Mouse (Mus musculus): ENCODE data around the gene Ak6. TPM values are rescaled to one million over a fixed set of nuclear protein-coding genes. Genes with fewer than 3 reads are reported as not detected.

The Ak6 gene
- polyA plus RNA-seq, 1 experiment from 2014 or later = 215 TPM

DNA sequence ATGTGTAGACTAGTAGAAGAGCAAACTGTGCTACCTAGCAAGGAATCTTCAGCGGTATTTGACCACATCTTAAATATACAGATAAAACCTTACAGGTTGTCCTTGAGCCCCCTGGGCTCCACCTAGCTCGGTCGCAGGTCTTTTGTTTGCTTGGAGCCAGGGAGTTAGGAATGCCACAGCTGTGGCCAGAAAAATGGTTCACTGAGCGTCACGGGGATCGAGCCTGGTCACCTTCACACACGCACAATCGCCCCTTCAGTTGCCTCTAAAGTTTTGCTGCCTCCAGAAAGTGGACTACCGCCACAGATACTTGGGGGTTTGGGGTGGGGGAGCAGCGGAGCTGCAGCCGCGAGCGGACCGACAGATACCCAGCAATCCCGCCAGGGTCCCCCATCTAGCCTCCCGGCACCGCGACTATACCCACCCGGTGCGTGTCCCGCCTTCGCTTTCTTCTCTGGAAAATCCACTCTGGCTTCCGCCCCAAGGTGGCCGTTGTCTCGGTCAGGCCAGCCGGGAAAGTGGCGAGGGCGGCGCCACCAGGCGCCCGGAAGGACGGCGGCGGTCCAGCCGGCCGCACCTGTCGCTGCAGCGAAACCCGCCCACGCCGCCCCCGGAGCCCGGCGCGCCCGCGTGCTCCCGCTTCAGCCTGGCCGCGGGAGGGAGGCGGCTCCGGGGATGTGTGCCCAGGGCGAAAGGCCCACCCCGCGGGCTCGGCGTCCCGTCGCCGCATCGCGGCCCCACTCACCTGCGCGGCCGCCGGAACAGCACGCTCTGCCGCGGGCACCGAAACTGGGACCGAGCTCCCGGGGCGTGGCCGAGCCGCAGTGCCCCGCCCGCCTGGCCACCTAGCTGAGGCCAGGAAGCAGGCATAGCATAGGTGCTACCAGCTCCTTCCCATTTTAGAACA, 34.3 kb upstream of the Ak6 start, which contains the start of gene Marveld2:
TSS of gene Marveld2 (minus strand) at position 791 of the 907 bp plus-strand sequence.
- peak; percentile 55; the same call in 1 of the 2 replicates for ATAC-seq (replicated peaks; ENCODE audit: insufficient number of reproducible peaks, insufficient read depth, low FRiP score, low read depth)
- WGBS = 3% methylated on average over 75 of the region's 77 CpGs
- Histone ChIP-seq H3K27ac (no peak within 1 kb of the TSS), H3K27me3 (no peaks in the 10 kb centered on the region), H3K9me3 (replicated peaks) (no peaks in the 10 kb centered on the region), H3K4me3 (peak within 1 kb of the TSS; percentile 67), H3K4me2 (peak within 1 kb of the TSS; percentile 96), H3K9ac (peak within 1 kb of the TSS; percentile 70), H3K4me1 (replicated peaks) (peaks cover 3% of the 10 kb centered on the region), H3K36me3 (peaks cover 30% of the 10 kb centered on the region)

DNA sequence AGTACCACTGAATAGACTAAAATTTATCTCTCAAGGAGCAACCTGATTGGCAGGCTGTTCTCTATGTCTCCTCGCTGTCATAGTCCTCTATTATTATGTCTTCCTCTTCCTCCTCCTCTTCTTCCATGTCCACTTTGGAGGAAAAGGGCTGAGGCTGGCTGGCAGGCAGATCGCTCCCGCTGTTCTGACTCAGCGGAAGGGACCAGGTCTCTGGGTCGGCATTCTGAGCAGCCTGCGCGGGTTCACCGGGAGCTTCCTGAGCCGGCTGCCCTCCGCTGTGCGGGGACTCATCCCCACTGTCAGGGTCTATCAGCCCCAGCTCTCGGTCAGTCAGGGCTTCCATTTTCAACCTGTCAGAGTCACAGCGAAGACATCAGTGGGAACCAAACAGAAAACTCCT, 33.2 kb upstream of the Ak6 start:
- no peak overlapping the region for H3K4me2 ChIP-seq
- no peak overlapping the region for H3K4me3 ChIP-seq
- H3K27me3 ChIP-seq = no peaks in the 10 kb centered on the region
- no peak overlapping the region for H3K9ac ChIP-seq
- ATAC-seq (replicated peaks; ENCODE audit: insufficient number of reproducible peaks, insufficient read depth, low FRiP score, low read depth) = no peak
- no peaks in the 10 kb centered on the region for H3K9me3 ChIP-seq (replicated peaks)
- no peak overlapping the region for H3K27ac ChIP-seq
- peaks cover 3% of the 10 kb centered on the region for H3K4me1 ChIP-seq (replicated peaks)
- WGBS = 82% methylated on average over 13 of the region's 13 CpGs
- H3K36me3 ChIP-seq = peaks cover 35% of the 10 kb centered on the region

DNA sequence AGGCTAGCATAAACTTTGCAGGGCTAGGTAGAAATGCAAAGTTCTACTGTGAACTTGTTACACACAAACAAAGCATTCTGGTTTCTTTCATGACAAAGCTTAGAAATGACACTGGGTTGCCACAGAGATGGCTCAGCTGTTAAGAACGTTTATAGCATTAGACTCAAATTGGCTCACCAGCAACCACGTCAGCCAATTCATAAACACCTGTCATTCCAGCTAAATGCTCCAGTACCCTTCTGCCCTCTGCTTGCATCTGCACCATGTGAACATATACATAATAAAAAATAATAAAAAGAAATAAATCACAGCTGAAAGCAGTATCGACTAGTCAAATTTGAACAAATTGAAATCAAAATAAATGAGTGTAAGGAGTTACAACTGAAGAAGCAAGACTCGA, 28.5 kb upstream of the Ak6 start:
- H3K4me2 ChIP-seq = no peak overlapping the region
- H3K9me3 ChIP-seq (replicated peaks) = no peaks in the 10 kb centered on the region
- peaks cover 60% of the 10 kb centered on the region for H3K36me3 ChIP-seq
- H3K9ac ChIP-seq = no peak overlapping the region
- ATAC-seq (replicated peaks; ENCODE audit: insufficient number of reproducible peaks, insufficient read depth, low FRiP score, low read depth) = no peak
- no peak overlapping the region for H3K4me3 ChIP-seq
- no peaks in the 10 kb centered on the region for H3K27me3 ChIP-seq
- no peaks in the 10 kb centered on the region for H3K4me1 ChIP-seq (replicated peaks)
- WGBS = 84% methylated on average over 4 of the region's 4 CpGs
- no peak overlapping the region for H3K27ac ChIP-seq

DNA sequence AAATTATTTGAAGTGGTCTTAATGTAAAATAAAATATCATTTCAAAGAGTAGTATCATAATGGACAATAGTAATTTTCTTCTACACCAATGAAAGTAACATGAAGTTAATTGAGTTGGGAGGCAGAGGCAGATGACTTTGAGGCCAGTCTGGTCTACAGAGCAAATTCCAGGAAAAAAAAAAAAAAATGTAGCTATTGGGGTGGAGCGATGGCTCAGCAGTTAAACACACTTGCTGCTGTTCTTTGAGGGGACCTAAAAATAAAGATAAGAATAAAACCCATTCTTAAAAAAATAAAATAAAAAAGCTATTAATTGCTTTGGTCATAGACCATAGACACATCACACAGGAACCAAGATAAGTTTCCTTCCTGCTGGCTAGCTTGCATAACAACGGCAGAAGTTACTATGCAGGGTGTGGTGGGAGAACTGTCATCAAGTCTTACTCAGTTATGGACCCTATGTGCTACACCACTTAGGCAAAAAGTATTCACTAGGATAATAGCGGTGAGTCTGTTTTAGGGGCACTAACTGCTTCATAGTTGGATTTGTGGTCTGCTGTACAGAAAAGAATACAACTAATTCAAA, 16.6 kb upstream of the Ak6 start:
- no peak overlapping the region for H3K4me3 ChIP-seq
- H3K4me1 ChIP-seq (replicated peaks) = no peaks in the 10 kb centered on the region
- H3K27ac ChIP-seq = no peak overlapping the region
- H3K4me2 ChIP-seq = no peak overlapping the region
- no peak for ATAC-seq (replicated peaks; ENCODE audit: insufficient number of reproducible peaks, insufficient read depth, low FRiP score, low read depth)
- H3K36me3 ChIP-seq = peaks cover 59% of the 10 kb centered on the region
- WGBS = 70% methylated on average over 3 of the region's 3 CpGs
- no peaks in the 10 kb centered on the region for H3K9me3 ChIP-seq (replicated peaks)
- H3K27me3 ChIP-seq = no peaks in the 10 kb centered on the region
- no peak overlapping the region for H3K9ac ChIP-seq

DNA sequence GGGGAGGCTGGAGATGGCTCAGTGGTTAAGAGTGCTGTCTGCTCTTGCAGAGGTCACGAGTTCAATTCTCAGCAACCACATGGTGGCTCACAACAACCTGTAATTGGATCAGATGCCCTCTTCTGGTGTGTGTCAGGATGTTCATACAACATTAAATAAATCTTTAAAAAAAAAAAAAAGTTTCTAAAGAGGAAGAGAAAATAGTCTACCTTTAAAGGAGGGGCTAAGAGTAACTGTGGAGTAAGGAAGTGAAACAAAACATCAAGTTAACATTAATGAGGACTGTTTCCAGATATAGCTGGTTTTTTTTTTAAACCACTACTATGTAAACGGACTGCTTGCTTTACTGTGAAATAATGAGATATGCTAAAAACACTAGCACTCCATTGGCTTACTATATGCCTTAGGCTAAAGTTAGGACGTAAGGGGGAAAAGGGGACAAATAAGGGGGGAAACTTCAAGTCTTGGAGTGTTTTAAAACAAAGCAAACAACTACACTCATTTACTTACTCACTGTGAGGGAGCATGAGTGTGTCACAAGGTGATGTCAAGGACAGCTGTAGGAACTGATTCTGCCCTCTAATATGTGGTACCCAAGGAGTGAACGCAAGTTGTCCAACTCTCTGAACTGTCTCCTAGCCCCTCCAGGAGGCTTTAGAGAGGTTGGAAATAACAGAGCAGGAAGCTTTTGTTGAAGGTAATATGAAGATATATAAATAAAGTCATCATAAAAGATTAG, 8.1 kb upstream of the Ak6 start:
- H3K36me3 ChIP-seq = peaks cover 75% of the 10 kb centered on the region
- 91% methylated on average over 4 of the region's 4 CpGs for WGBS
- ATAC-seq (replicated peaks; ENCODE audit: insufficient number of reproducible peaks, insufficient read depth, low FRiP score, low read depth) = no peak

DNA sequence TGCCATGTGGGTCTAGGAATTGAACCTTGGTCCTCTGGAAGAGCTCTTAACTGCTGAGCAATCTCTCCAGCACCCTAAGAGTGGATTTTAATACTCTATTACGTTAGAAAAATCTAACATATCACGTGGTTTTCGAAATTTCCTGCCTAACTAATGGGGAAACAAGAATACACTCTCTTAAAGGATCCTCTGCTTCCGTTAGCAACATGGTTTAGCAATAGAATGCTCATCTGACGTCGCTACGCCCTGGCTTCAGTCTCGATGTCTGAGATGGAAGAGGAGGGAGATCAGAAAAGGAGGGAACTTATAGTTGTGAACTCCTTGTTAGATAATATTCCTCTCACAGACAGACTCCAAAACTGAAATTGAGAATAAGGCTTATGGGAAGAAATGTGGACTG, 2.6 kb upstream of the Ak6 start:
- Histone ChIP-seq H3K9ac (no peak overlapping the region), H3K27ac (no peak overlapping the region), H3K4me1 (replicated peaks) (peaks cover 12% of the 10 kb centered on the region), H3K4me2 (no peak overlapping the region), H3K27me3 (no peaks in the 10 kb centered on the region), H3K9me3 (replicated peaks) (no peaks in the 10 kb centered on the region), H3K4me3 (no peak overlapping the region), H3K36me3 (peaks cover 33% of the 10 kb centered on the region)
- no peak for ATAC-seq (replicated peaks; ENCODE audit: insufficient number of reproducible peaks, insufficient read depth, low FRiP score, low read depth)
- WGBS = 94% methylated on average over 8 of the region's 8 CpGs

More for the DNA sequence above, 8.1 kb upstream of the Ak6 start:
- H3K27me3 ChIP-seq = no peaks in the 10 kb centered on the region
- no peaks in the 10 kb centered on the region for H3K9me3 ChIP-seq (replicated peaks)
- H3K9ac ChIP-seq = no peak overlapping the region
- no peak overlapping the region for H3K4me3 ChIP-seq
- H3K27ac ChIP-seq = no peak overlapping the region
- H3K4me1 ChIP-seq (replicated peaks) = no peaks in the 10 kb centered on the region; the same call in 1 of the 2 replicates
- no peak overlapping the region for H3K4me2 ChIP-seq

DNA sequence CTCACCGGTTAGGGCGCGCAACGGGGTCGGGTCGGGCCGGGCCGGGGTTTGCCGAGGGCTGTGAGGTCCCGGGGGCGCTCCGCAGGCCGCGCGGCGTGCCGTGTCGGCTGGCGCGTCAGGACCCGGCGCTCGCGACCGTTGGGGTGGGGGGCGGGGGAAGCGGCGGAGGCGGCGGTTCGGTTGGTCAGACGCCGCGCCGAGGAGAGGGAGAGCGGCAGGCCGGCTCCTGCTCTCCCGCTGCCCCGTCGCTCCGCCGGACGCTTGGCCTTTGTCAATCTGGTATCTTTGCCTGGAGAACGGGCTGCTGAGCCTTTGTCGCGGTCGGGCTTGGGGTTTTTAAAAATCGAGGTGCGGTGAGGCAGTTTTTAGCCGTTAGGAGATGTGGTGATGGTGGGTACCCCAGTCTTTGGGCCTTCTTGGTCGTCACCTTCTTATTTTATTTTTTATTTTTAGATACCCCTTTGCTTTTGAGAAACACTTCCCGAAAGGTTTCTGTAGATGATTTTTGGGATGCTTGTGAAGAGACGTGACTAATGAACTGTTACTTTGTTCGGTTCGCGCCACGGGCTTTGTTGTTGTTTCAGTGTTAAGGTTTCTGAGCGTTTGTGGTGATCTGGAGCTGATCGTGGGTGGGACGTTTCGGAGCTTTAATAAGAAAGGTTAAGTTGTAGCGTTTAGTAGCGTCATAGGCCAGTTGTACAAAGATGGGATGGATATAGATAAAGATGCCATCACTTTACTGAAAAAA, 834 bp downstream of the Ak6 start, which contains the start of gene Taf9:
TSS of gene Taf9 (plus strand) at position 141 of the 748 bp plus-strand sequence.
- peak within 1 kb of the TSS; percentile 98 for H3K4me3 ChIP-seq
- H3K27ac ChIP-seq = peak within 1 kb of the TSS; percentile 95
- peaks cover 15% of the 10 kb centered on the region; the same call in 1 of the 2 replicates for H3K36me3 ChIP-seq
- no peaks in the 10 kb centered on the region for H3K9me3 ChIP-seq (replicated peaks)
- H3K4me1 ChIP-seq (replicated peaks) = peaks cover 12% of the 10 kb centered on the region
- H3K27me3 ChIP-seq = no peaks in the 10 kb centered on the region
- H3K4me2 ChIP-seq = peak within 1 kb of the TSS; percentile 78
- no peak; the same call in 1 of the 2 replicates for ATAC-seq (replicated peaks; ENCODE audit: insufficient number of reproducible peaks, insufficient read depth, low FRiP score, low read depth)
- H3K9ac ChIP-seq = peak within 1 kb of the TSS; percentile 86
- under 1% methylated on average over 63 of the region's 63 CpGs for WGBS

DNA sequence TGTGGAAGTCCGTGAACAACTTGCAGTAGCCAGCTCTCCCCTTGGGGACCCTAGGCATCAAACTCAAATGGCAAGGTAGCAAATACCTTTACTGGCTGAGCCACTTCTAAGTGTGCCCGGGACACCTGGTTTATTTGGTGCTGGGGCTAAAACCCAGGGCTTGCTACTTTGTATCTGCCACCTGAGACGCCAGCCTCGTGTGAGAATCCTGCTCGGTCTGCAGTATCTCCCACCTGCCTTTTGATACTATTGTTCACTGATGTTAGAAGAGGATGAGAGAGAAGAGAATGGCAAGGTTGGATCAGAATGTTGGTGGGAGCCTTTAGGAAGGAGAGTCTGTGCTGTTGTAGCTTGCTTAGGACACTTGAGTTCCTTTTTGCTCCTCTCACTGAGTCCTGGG, 7.3 kb downstream of the Ak6 start:
- H3K4me2 ChIP-seq = no peak overlapping the region
- peaks cover 5% of the 10 kb centered on the region; the same call in 1 of the 2 replicates for H3K36me3 ChIP-seq
- no peaks in the 10 kb centered on the region for H3K27me3 ChIP-seq
- no peak overlapping the region for H3K9ac ChIP-seq
- no peaks in the 10 kb centered on the region; the same call in 1 of the 2 replicates for H3K4me1 ChIP-seq (replicated peaks)
- no peak overlapping the region for H3K4me3 ChIP-seq
- H3K9me3 ChIP-seq (replicated peaks) = no peaks in the 10 kb centered on the region
- WGBS = 90% methylated on average over 5 of the region's 5 CpGs
- no peak for ATAC-seq (replicated peaks; ENCODE audit: insufficient number of reproducible peaks, insufficient read depth, low FRiP score, low read depth)
- H3K27ac ChIP-seq = no peak overlapping the region

DNA sequence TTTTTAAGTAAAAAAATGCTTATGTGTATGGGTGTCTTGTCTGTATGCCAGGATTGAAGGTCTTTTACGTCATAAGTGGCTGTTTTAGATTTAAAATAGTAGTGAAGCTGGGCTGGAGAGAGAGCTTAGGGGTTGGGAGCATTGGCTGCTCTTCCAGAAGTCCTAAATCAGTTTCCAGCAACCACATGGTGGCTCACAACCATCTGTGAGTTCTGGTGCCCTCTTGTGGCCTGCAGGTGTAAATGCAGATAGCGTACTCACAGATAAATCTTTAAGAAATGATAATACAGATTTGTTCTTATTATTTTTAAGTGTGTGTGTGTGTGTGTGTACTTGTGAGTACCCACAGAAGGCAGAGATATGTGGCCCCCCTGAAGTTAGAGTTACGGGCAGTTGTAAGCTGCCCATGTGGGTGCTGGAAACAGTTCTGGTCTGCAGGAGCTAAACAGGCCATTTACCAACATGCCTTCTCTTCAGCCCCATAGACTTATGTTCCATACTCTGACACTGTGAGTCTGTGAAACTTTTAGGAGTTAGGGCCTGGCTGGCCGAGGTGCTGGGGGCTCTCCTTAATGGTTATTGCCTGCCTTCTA, 9.2 kb downstream of the Ak6 start:
- Histone ChIP-seq H3K27ac (no peak overlapping the region), H3K9me3 (replicated peaks) (no peaks in the 10 kb centered on the region), H3K9ac (no peak overlapping the region), H3K4me2 (no peak overlapping the region), H3K27me3 (no peaks in the 10 kb centered on the region), H3K4me1 (replicated peaks) (no peaks in the 10 kb centered on the region; the same call in 1 of the 2 replicates), H3K36me3 (no peaks in the 10 kb centered on the region; the same call in 1 of the 2 replicates), H3K4me3 (no peak overlapping the region)
- 45% methylated on average over 4 of the region's 4 CpGs for WGBS
- no peak for ATAC-seq (replicated peaks; ENCODE audit: insufficient number of reproducible peaks, insufficient read depth, low FRiP score, low read depth)

DNA sequence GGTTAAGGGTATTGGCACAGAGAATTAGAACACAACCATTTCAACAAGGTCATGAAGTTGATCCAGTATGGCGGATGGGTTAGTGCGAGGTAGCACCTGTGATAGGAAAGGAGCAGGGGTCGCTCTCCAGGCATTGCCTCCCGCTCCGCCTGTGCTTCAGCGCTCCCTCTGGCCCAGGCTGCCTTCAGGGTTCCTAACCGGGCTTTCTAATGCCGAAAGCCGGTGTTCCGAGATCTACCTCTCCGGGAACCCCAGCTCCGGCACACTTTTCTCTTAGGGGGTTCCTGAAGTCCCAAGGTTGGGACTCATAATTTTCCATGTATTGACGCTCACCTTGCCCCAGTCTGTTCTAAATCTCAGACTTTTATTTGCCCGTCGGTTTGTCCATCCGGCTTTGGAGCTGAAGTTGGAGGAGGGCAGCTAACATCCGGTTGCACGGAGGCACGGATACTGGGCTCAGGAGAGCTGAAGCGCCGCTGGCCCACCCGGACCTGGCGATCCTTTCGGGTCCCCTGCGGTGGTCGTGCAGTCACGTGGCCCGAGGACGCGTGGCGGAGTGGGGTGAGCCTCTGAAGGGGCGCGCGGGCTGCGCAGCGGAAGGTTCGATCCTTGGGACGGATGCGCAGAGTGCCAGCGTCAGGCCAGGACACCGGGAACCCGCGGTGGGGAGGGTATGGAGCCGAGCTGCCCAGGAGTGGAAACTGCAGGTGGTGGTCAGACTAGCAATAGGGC, 18.7 kb downstream of the Ak6 start, which contains the start of gene Ccdc125:
TSS of gene Ccdc125 (plus strand) at position 427 of the 732 bp plus-strand sequence.
- Histone ChIP-seq H3K9ac (peak within 1 kb of the TSS; percentile 62), H3K9me3 (replicated peaks) (no peaks in the 10 kb centered on the region), H3K27ac (peak within 1 kb of the TSS; percentile 48), H3K36me3 (peaks cover 11% of the 10 kb centered on the region; the same call in 1 of the 2 replicates), H3K4me2 (peak within 1 kb of the TSS; percentile 76), H3K27me3 (no peaks in the 10 kb centered on the region), H3K4me1 (replicated peaks) (0 out of 2 replicates have a peak, but pooled peaks cover 5% of the 10 kb centered on the region), H3K4me3 (peak within 1 kb of the TSS; percentile 66)
- ATAC-seq (replicated peaks; ENCODE audit: insufficient number of reproducible peaks, insufficient read depth, low FRiP score, low read depth) = peak; percentile 53; the same call in 1 of the 2 replicates
- under 1% methylated on average over 44 of the region's 44 CpGs for WGBS

All from heart, embryonic 15.5 days (tissue).